Mouse (Mus musculus): ENCODE data around the gene Fbxl21. TPM values are rescaled to one million over a fixed set of nuclear protein-coding genes. Genes with fewer than 3 reads are reported as not detected.
A peak's percentile ranks its signal among the peaks of the same experiment; 100 is the strongest.

The Fbxl21 gene
- polyA plus RNA-seq, 1 experiment from 2014 or later: 1.0 TPM

DNA sequence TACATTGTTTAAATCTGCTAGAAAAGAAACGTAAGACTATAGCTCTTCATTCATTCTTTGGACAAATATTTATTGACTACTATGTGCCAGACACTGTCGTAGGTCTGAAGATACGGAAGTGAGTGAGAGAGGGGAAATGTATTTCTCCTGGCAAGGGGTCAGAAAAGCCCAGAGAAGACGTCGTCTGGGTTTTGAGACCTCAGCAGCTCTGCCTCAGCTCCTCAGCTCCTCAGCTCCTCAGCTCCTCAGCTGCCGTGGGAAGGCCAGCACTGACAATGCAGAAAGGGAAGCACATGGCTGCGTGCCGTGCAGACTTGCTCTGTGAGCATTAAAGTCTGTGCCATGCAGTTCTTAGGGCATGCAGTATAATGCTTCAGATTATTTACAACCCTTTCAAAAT lies 7.4 kb downstream of the Fbxl21 start:
- no peak for ATAC-seq (ENCODE audit: insufficient number of reproducible peaks, low FRiP score)
- Histone ChIP-seq H3K27ac (ENCODE audit: poor library complexity, severe bottlenecking) (no peak overlapping the region), H3K9ac (no peak overlapping the region), H3K4me3 (no peak overlapping the region), H3K4me1 (replicated peaks) (no peaks in the 10 kb centered on the region), H3K27me3 (replicated peaks) (peaks cover 3% of the 10 kb centered on the region; the same call in 1 of the 2 replicates), H3K4me2 (no peak overlapping the region), H3K36me3 (no peaks in the 10 kb centered on the region), H3K9me3 (replicated peaks) (peaks cover 8% of the 10 kb centered on the region; the same call in 1 of the 2 replicates)
- WGBS: 50% methylated on average over 8 of the region's 8 CpGs

DNA sequence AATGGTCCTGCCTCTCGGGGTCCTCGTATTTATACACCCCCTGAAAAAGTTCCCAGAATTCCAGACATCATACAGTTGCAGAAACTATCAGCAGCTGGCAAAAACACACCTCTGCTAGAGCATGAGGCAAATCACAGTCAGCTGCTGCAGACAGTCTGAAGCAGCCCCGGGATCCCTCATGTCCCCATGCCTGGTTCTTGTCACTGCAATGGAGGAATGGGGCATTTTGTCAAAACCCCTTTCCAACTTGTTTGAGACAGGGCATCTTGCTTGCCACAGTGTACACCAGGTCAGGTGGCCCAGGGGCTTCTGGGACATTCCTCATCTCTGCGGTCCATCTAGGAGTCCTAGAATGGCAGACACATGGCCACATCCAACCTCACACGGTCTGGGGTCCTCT lies 12.7 kb downstream of the Fbxl21 start:
- no peak for ATAC-seq (ENCODE audit: insufficient number of reproducible peaks, low FRiP score)
- Histone ChIP-seq H3K9me3 (replicated peaks) (peaks cover 15% of the 10 kb centered on the region), H3K9ac (no peak overlapping the region), H3K4me1 (replicated peaks) (no peaks in the 10 kb centered on the region), H3K27ac (ENCODE audit: poor library complexity, severe bottlenecking) (no peak overlapping the region), H3K4me3 (no peak overlapping the region), H3K27me3 (replicated peaks) (no peaks in the 10 kb centered on the region), H3K4me2 (no peak overlapping the region), H3K36me3 (no peaks in the 10 kb centered on the region)
- WGBS: 74% methylated on average over 5 of the region's 5 CpGs

DNA sequence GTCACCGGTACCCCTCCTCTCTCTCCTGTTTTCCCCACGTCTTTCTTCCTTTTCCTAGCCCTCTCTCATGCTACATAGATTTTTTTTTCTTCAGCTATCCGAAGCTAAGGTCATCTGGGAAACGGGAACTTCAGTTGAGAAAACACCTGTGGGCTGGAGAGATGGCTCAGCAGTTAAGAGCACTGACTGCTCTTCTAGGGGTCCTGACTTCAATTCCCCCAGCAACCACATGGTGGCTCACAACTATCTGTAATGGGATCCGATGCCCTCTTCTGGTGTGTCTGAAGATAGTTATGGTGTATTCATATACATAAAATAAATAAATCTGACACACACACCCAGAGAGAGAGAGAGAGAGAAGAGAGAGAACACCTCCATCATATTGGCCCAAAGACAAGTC lies 13.3 kb downstream of the Fbxl21 start:
- Histone ChIP-seq H3K36me3 (no peaks in the 10 kb centered on the region), H3K9ac (no peak overlapping the region), H3K27me3 (replicated peaks) (no peaks in the 10 kb centered on the region), H3K4me1 (replicated peaks) (no peaks in the 10 kb centered on the region), H3K4me2 (no peak overlapping the region), H3K27ac (ENCODE audit: poor library complexity, severe bottlenecking) (no peak overlapping the region), H3K9me3 (replicated peaks) (peaks cover 15% of the 10 kb centered on the region), H3K4me3 (no peak overlapping the region)
- no peak for ATAC-seq (ENCODE audit: insufficient number of reproducible peaks, low FRiP score)
- 76% methylated on average over 5 of the region's 5 CpGs for WGBS

DNA sequence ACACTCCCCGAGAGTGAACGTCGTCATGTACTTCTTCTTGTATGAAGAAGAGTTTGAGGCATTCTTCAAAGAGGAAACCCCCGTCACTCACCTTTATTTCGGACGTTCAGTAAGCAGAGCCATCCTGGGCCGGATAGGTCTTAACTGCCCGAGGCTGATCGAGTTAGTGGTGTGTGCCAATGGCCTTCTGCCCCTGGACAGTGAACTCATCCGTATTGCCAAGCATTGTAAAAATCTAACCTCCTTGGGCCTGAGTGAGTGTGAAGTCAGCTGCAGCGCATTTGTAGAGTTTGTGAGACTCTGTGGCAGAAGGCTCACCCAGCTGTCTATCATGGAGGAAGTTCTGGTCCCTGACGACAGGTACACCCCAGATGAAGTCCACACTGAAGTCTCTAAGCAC lies 14.8 kb downstream of the Fbxl21 start:
- WGBS: 82% methylated on average over 12 of the region's 12 CpGs
- Histone ChIP-seq H3K9ac (no peak overlapping the region), H3K27ac (ENCODE audit: poor library complexity, severe bottlenecking) (no peak overlapping the region), H3K4me1 (replicated peaks) (no peaks in the 10 kb centered on the region), H3K9me3 (replicated peaks) (peaks cover 15% of the 10 kb centered on the region), H3K36me3 (no peaks in the 10 kb centered on the region), H3K4me3 (no peak overlapping the region), H3K27me3 (replicated peaks) (no peaks in the 10 kb centered on the region), H3K4me2 (no peak overlapping the region)
- no peak for ATAC-seq (ENCODE audit: insufficient number of reproducible peaks, low FRiP score)

DNA sequence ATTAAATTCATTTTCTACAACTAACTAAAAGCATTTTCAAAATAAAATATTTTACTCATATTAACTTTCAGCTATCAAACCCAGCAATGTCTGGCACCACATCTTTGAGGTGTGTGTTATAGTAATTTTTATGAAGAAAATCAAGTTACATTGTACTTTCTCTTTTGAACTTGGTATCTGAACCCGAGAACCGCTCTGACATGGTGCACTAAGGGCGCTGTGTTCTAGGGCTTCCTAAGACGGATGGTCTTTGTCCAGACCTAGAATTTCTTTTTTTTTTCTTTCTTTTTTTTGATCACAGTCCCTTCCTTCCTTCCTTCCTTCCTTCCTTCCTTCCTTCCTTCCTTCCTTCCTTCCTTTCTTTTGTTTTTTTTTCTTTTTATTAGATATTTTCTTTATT lies 17.6 kb downstream of the Fbxl21 start:
- Histone ChIP-seq H3K36me3 (no peaks in the 10 kb centered on the region), H3K9me3 (replicated peaks) (peaks cover 6% of the 10 kb centered on the region), H3K27ac (ENCODE audit: poor library complexity, severe bottlenecking) (no peak overlapping the region), H3K9ac (no peak overlapping the region), H3K27me3 (replicated peaks) (no peaks in the 10 kb centered on the region), H3K4me3 (no peak overlapping the region), H3K4me1 (replicated peaks) (no peaks in the 10 kb centered on the region), H3K4me2 (no peak overlapping the region)
- no peak for ATAC-seq (ENCODE audit: insufficient number of reproducible peaks, low FRiP score)
- 89% methylated on average over 4 of the region's 4 CpGs for WGBS

DNA sequence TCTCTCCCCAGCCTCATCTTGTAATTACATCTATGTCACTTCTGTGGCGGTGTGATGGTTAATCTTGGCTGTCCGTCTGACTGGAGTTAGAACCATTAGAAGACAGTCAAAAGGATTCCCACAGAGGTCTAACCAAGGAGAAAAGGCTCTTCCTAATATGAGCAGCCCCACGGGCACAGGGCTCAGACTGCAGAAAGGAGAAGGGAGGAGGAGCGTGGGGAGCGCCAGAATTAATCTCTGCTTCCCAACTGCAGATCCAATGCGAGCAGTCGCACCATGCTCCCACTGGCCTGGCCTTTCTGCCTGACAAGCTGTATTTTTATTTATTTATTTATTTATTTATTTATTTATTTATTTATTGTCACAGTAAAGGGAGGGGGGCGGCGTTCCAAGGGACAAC lies 21.5 kb downstream of the Fbxl21 start:
- WGBS: 72% methylated on average over 9 of the region's 9 CpGs
- no peak for ATAC-seq (ENCODE audit: insufficient number of reproducible peaks, low FRiP score)
- Histone ChIP-seq H3K9ac (no peak overlapping the region), H3K27ac (ENCODE audit: poor library complexity, severe bottlenecking) (no peak overlapping the region), H3K4me3 (no peak overlapping the region), H3K36me3 (no peaks in the 10 kb centered on the region), H3K4me1 (replicated peaks) (no peaks in the 10 kb centered on the region), H3K9me3 (replicated peaks) (no peaks in the 10 kb centered on the region), H3K27me3 (replicated peaks) (no peaks in the 10 kb centered on the region), H3K4me2 (no peak overlapping the region)

DNA sequence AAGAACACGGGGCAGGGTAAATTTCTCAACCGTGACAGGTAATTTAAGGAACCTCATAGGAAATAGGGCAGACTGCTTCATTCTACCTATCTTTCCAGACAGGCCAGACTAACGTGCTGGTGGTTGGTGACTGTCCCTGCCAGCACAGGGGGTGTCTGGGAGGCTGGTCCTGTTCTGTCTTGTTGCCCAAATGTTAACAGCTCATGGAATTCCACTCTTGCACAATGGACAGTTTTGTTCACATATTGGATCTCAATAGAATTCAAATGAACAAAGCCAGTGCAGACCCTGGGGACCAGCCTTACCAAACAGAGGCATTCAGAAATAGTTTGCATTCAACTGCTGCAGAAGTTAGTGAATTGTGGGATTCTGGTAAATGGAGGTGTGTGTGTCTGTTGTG lies 22.7 kb downstream of the Fbxl21 start:
- peaks cover 7% of the 10 kb centered on the region for H3K4me1 ChIP-seq (replicated peaks)
- H3K4me3 ChIP-seq: no peak overlapping the region
- WGBS: 68% methylated on average over 3 of the region's 3 CpGs
- no peak for ATAC-seq (ENCODE audit: insufficient number of reproducible peaks, low FRiP score)
- no peak overlapping the region for H3K27ac ChIP-seq (ENCODE audit: poor library complexity, severe bottlenecking)
- H3K9ac ChIP-seq: no peak overlapping the region
- H3K4me2 ChIP-seq: no peak overlapping the region
- H3K27me3 ChIP-seq (replicated peaks): no peaks in the 10 kb centered on the region
- H3K9me3 ChIP-seq (replicated peaks): no peaks in the 10 kb centered on the region
- no peaks in the 10 kb centered on the region for H3K36me3 ChIP-seq

DNA sequence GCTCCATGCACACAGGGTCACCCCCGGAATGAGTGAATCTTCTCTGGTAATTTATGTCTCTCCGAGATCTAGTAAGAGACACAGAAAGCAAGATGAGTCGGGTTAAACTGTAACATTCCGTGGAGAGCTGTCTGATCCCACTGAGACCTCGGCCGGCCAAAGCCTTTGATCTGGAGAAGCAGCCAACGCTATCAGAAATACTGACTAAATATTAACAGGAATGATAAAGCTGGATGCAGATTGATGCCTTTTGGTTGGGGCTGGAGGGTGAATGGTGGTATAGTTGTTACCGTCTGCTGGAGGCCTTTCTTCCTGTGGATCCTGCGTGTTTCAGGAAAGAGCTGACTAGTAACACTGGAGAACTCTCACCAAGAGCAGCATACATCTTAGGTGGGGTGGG lies 26.1 kb downstream of the Fbxl21 start, which contains the start of gene Lect2:
Lect2 (minus strand) TSS at position 102 of the 400 bp plus-strand sequence.
- Histone ChIP-seq H3K27me3 (replicated peaks) (no peaks in the 10 kb centered on the region), H3K9ac (no peak within 1 kb of the TSS), H3K4me2 (no peak within 1 kb of the TSS), H3K9me3 (replicated peaks) (no peaks in the 10 kb centered on the region), H3K27ac (ENCODE audit: poor library complexity, severe bottlenecking) (no peak within 1 kb of the TSS), H3K4me3 (no peak within 1 kb of the TSS), H3K36me3 (no peaks in the 10 kb centered on the region), H3K4me1 (replicated peaks) (peaks cover 33% of the 10 kb centered on the region)
- no peak for ATAC-seq (ENCODE audit: insufficient number of reproducible peaks, low FRiP score)
- WGBS: 67% methylated on average over 9 of the region's 9 CpGs

DNA sequence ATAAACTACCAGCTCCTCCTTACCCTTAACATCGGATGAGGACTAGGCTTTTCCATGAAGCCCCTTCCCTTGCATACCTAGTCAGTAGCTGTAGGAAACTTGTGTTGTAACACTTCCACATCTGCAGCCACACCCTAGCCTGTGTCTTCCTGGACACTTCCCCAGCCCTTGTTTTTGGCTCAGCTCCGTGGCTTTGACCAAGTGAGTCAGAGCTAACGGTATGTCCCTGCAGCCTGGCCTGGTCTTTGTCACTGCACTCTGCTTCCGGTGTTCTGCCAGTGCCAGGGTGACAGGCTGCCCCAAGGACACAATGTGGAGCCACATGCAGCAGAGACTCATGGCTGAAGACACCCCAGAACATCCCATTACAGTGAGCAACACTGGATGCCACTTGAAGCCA lies 27.1 kb downstream of the Fbxl21 start:
- Histone ChIP-seq H3K4me2 (no peak overlapping the region), H3K36me3 (no peaks in the 10 kb centered on the region), H3K4me3 (no peak overlapping the region), H3K27me3 (replicated peaks) (no peaks in the 10 kb centered on the region), H3K9ac (no peak overlapping the region), H3K9me3 (replicated peaks) (no peaks in the 10 kb centered on the region), H3K27ac (ENCODE audit: poor library complexity, severe bottlenecking) (peak overlapping the region; percentile 44; the same call in 1 of the 2 replicates), H3K4me1 (replicated peaks) (peaks cover 40% of the 10 kb centered on the region)
- peak; percentile 68 for ATAC-seq (ENCODE audit: insufficient number of reproducible peaks, low FRiP score)
- 35% methylated on average over 4 of the region's 4 CpGs for WGBS

DNA sequence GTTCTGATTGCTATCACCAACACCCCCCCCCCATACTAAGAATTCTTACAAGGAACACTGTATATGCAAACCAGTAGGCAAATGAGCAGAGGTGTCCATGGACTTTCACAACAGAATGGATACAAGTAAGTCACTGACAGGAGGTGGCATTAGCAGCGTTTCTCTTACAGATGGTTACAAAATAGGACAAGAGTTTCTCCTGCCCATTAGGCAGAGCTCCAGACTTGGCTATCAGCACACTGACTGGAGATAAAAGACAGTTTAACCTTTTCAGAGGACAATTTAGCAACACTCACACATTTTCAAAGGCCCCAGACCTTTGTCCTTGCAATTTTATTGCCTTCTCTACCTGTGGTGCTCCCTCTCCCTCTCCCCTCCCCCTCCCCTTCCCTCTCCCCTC lies 28.3 kb downstream of the Fbxl21 start:
- H3K9ac ChIP-seq: no peak overlapping the region
- no peak overlapping the region for H3K4me2 ChIP-seq
- 10% methylated on average over 1 of the region's 1 CpGs for WGBS
- H3K4me1 ChIP-seq (replicated peaks): peaks cover 40% of the 10 kb centered on the region
- no peak overlapping the region for H3K4me3 ChIP-seq
- H3K27me3 ChIP-seq (replicated peaks): no peaks in the 10 kb centered on the region
- H3K9me3 ChIP-seq (replicated peaks): no peaks in the 10 kb centered on the region
- no peaks in the 10 kb centered on the region for H3K36me3 ChIP-seq
- H3K27ac ChIP-seq (ENCODE audit: poor library complexity, severe bottlenecking): no peak overlapping the region
- ATAC-seq (ENCODE audit: insufficient number of reproducible peaks, low FRiP score): no peak

DNA sequence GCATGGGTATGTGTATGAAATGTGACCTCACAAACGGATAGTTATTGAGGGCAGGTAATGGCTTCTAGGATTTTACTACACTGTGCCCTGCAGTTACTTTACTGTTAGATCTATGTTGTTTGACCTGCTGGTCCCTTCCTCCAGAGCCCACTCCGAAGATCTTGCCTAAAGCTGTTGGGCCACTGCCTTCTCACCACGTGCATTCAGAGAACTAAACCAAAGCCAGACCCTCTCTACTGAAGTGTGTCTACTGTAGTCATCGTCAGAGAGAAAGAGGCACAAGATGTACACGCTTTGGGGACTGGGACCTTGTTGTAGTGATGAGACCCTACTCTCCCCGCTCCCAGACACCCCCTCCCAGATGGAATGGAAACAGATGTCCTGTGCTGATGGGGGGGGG lies 29.4 kb downstream of the Fbxl21 start:
- Histone ChIP-seq H3K36me3 (no peaks in the 10 kb centered on the region), H3K9ac (no peak overlapping the region), H3K4me1 (replicated peaks) (peaks cover 40% of the 10 kb centered on the region), H3K27me3 (replicated peaks) (no peaks in the 10 kb centered on the region), H3K27ac (ENCODE audit: poor library complexity, severe bottlenecking) (no peak overlapping the region), H3K9me3 (replicated peaks) (no peaks in the 10 kb centered on the region), H3K4me3 (no peak overlapping the region), H3K4me2 (no peak overlapping the region)
- WGBS: 73% methylated on average over 6 of the region's 6 CpGs
- ATAC-seq (ENCODE audit: insufficient number of reproducible peaks, low FRiP score): no peak

DNA sequence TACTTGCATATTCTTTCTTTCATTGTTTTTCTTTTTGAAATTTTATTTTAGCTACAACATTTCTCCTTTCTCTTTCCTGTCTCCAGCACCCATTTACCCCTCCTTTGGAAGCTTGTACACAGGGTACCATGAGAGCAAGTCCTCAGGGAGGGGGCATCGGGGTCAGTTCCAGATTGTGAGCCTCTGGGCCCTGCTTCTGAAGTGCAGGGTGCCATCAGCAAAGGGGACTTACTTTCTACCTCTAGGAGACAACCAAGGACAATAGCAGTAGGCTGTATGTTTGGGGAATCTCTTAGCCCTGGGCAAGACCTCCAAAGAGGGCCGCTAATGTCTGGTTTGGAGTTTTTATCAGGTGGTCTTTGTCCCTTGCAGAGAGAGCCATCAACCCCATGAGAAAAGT lies 31.7 kb downstream of the Fbxl21 start:
- 48% methylated on average over 2 of the region's 2 CpGs for WGBS
- no peak for ATAC-seq (ENCODE audit: insufficient number of reproducible peaks, low FRiP score)

More for the DNA sequence above, 31.7 kb downstream of the Fbxl21 start:
- Histone ChIP-seq H3K4me3 (no peak overlapping the region), H3K27ac (ENCODE audit: poor library complexity, severe bottlenecking) (no peak overlapping the region), H3K36me3 (no peaks in the 10 kb centered on the region), H3K9ac (no peak overlapping the region), H3K4me1 (replicated peaks) (peaks cover 45% of the 10 kb centered on the region), H3K9me3 (replicated peaks) (no peaks in the 10 kb centered on the region), H3K4me2 (no peak overlapping the region), H3K27me3 (replicated peaks) (no peaks in the 10 kb centered on the region)
